Mouse (Mus musculus) R1 (cell line): ENCODE measurements around the gene Ifnk.

ENCODE experiments used
- DNase-seq: peaks from one replicate; pipeline ENCODE4 v3.0.0-alpha.2; 2018; ENCODE audit warnings: low read depth, low spot score

The Ifnk gene

GRCm38 (mm10) chr4:35151756-35152155 is at the start of gene Ifnk:
TSS of gene Ifnk (plus strand) at chr4:35152056.
- DNase-seq: no peak

- no peak for DNase-seq
Observed at GRCm38 (mm10) chr4:35105115-35105773, 46.6 kb upstream of the Ifnk start.

- DNase-seq: peak; percentile 49
Observed at GRCm38 (mm10) chr4:35112452-35112851, 39.4 kb upstream of the Ifnk start.

GRCm38 (mm10) chr4:35113516-35114248 is 38.2 kb upstream of the Ifnk start:
- peak; percentile 70 for DNase-seq

GRCm38 (mm10) chr4:35114950-35115349 is 36.9 kb upstream of the Ifnk start:
- DNase-seq: no peak

GRCm38 (mm10) chr4:35115933-35116332 is 35.9 kb upstream of the Ifnk start:
- no peak for DNase-seq

GRCm38 (mm10) chr4:35117144-35117543 is 34.7 kb upstream of the Ifnk start:
- no peak for DNase-seq

GRCm38 (mm10) chr4:35118851-35119250 is 33.0 kb upstream of the Ifnk start:
- no peak for DNase-seq

DNA sequence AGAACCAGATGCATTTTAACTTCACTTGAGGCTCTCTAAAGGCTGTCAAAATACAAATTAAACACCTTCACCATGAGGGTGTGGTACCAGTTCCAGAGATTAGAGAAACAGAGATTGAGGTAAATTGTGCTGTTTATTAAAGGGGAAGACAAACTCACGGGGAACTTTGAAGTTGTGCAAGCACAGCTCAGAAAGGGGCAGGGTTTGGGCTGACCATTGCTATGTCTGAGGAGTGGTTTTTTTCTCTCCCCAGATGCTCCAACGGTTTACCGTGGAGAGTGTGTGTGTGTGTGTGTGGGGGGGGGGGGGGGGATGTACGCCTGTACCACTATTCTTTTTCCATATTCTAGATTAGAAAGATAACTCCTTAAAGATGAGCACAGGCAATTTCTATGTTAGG is 31.7 kb upstream of the Ifnk start:
- DNase-seq: no peak

- no peak for DNase-seq
Observed at GRCm38 (mm10) chr4:35120575-35120974, 31.3 kb upstream of the Ifnk start.

- no peak for DNase-seq
Observed at GRCm38 (mm10) chr4:35121060-35121459, 30.8 kb upstream of the Ifnk start.

- no peak for DNase-seq
Observed at GRCm38 (mm10) chr4:35123087-35123486, 28.8 kb upstream of the Ifnk start.

- no peak for DNase-seq
Observed at GRCm38 (mm10) chr4:35124027-35124426, 27.8 kb upstream of the Ifnk start.

GRCm38 (mm10) chr4:35125299-35125777 is 26.5 kb upstream of the Ifnk start:
- no peak for DNase-seq

DNA sequence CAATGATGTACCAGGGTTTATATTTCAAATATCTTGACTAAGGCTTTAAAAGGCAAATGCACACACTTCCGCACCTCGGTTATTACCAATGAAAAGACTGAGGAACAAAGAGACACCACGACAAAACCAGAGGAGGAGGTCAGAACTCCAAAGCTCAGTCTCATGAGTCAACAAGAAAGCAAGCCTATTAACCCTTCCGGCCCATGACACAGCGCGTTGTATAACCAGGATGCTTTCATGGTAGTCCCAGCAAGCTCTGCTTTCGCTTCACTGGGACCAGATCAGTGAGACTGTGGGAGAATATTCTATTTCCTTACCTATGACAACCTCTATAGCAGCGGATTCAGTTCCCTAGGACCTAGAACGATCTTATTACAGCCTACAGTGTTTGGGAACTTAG is 25.1 kb upstream of the Ifnk start:
- no peak for DNase-seq

- DNase-seq: no peak
Observed at GRCm38 (mm10) chr4:35127759-35128158, 24.1 kb upstream of the Ifnk start.

DNA sequence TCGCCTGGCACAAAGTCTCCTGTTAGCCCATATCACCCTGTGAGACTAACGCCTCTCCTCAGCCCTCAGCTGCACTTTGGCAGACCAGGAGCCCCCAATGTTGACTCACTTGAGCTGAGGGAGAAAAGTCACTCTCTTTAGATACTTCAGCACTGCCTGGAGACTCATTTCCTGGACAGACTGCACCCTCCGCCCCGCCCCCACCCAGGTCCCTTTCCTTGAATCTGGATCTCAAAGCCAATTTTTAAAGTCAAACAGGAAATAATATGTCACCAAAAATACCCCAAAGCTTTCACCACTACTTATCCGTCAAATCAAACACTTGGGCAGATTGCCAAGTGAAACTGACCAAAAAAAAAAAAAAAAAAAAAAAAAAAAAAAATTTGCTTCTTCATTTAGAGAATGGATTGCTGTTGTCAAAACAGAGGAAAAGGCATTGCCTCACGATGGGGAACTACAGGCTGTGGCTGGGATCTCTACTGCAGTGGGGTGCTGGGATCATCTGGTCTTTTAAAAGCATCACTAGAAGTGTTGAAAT is 21.4 kb upstream of the Ifnk start:
- no peak for DNase-seq

DNA sequence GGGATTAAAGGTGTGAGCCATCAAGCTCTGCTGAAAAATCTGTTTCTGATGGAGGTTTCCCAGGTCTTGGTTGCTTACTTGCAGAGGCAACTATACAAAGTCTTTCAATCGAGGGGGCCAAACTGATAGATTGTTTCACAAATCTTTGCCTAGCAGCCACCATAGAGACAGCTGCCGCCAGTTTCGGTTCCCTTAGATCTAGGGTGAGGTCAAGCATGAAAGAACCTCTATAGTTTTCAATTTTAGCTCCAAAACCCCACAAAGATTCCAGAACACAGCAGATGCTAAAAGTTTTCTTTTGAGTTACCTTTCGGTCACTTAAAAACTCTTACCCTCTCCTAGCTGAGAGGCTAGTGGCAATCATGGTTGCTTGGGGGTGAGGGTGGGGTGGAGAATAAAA is 20.3 kb upstream of the Ifnk start:
- DNase-seq: no peak

GRCm38 (mm10) chr4:35133411-35133810 is 18.4 kb upstream of the Ifnk start:
- no peak for DNase-seq

DNA sequence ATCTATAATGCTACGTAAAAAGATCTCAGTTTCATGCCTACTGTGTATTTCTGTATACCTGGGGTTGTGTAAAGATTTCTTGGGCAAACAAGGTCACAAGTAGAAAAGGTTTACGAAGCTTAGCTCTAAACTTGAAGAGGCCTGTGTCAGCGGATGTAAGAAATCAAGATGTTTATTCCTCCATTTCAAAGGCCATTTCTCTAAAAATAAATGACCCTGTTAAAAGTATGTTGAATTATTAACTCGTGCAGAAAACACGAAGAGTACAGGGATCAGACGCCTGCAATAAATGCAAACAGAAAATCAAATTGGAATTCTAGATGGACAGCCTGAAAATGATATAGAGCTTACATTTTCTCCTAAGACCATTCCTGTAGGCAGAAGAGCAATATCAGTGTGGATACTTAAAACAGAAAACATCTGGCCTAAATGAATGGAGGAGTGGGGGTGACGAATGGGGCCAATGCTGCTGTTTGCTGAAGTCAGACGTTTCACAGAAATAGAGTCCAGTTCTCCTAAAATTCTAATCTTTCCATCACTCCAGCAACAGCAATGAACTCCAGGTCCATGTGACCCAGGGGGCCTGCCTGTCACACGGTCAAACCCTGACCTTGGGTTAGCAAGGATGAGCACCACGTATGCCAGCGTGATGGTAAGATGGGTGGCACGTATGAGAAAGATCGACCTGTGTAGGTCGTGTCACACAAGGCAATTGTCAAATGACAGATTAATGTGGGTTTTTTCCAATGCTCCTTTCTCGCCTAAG is 16.8 kb upstream of the Ifnk start:
- no peak for DNase-seq

- DNase-seq: peak; percentile 62
Observed at GRCm38 (mm10) chr4:35135806-35136205, 16.1 kb upstream of the Ifnk start.

DNA sequence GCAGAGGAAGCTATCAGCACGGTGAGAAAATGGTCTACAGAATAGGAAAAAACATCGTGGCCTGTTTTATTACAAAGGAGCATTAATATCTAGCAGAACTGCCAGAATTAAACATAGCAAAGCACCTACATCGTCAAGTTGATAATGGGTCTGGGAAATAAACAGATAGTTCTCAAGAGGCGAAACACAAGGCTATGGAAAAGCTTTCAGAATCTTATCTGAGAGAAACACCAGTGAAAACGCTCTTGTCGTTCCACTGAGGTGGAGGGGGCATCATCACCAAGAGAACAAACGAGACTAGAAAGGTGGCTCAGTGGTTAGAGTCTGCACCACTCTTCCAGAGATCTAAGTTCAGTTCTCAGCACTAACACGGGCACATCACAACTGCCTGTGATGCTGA is 14.9 kb upstream of the Ifnk start:
- DNase-seq: no peak
